Mouse (Mus musculus): ENCODE results near the gene Clk4. TPM values are rescaled to one million over a fixed set of nuclear protein-coding genes. Genes with fewer than 3 reads are reported as not detected.

Clk4 gene
- total RNA-seq (2021) = 111 and 129 TPM in 2 replicates
- long read RNA-seq, transcript Clk4-201 (13 exons, 1,949 nt) = major isoform, 9 of 48 reads
- long read RNA-seq, partial matches to known transcripts = 1 of 48 reads
- long read RNA-seq, other reads (novel, unspliced or antisense) = 33 of 48 reads

GRCm38 (mm10) chr11:51261680-51262219, at the start of gene Clk4:
TSS of gene Clk4 (plus strand) at chr11:51261730.
- DNase-seq = no peak

GRCm38 (mm10) chr11:51214021-51214420, 47.5 kb upstream of the Clk4 start:
- peak; percentile 7 for DNase-seq

- DNase-seq = no peak
Observed at GRCm38 (mm10) chr11:51219396-51219980, 42.0 kb upstream of the Clk4 start.

GRCm38 (mm10) chr11:51220308-51220707, 41.2 kb upstream of the Clk4 start, which contains the start of gene Gm12569:
TSS of gene Gm12569 (plus strand) at chr11:51220473.
- no peak for DNase-seq

- DNase-seq = no peak
Observed at GRCm38 (mm10) chr11:51227104-51227503, 34.4 kb upstream of the Clk4 start.

- DNase-seq = no peak
Observed at GRCm38 (mm10) chr11:51234626-51235025, 26.9 kb upstream of the Clk4 start.

GRCm38 (mm10) chr11:51242897-51243296, 18.6 kb upstream of the Clk4 start:
- no peak for DNase-seq

GRCm38 (mm10) chr11:51257006-51257405, 4.5 kb upstream of the Clk4 start:
- DNase-seq = no peak

GRCm38 (mm10) chr11:51262342-51263285, 1.1 kb downstream of the Clk4 start, which contains the start of gene BC049762:
TSS of gene BC049762 (minus strand) at chr11:51263046.
- DNase-seq = peak; percentile 99

GRCm38 (mm10) chr11:51263286-51263831, 1.8 kb downstream of the Clk4 start:
- peak; percentile 74 for DNase-seq

GRCm38 (mm10) chr11:51264352-51264751, 2.8 kb downstream of the Clk4 start:
- peak; percentile 12 for DNase-seq

- DNase-seq = no peak
Observed at GRCm38 (mm10) chr11:51265326-51265725, 3.8 kb downstream of the Clk4 start.

GRCm38 (mm10) chr11:51274418-51274817, 12.9 kb downstream of the Clk4 start:
- DNase-seq = no peak

GRCm38 (mm10) chr11:51289564-51290041, 28.1 kb downstream of the Clk4 start, which contains the start of gene Col23a1:
TSS of gene Col23a1 (plus strand) at chr11:51289920.
- DNase-seq = peak; percentile 80

GRCm38 (mm10) chr11:51290066-51290955, 28.8 kb downstream of the Clk4 start:
- DNase-seq = peak; percentile 55

GRCm38 (mm10) chr11:51293956-51294530, 32.5 kb downstream of the Clk4 start:
- no peak for DNase-seq

- DNase-seq = no peak
Observed at GRCm38 (mm10) chr11:51295742-51296141, 34.2 kb downstream of the Clk4 start.

- DNase-seq = no peak
Observed at GRCm38 (mm10) chr11:51298691-51299090, 37.2 kb downstream of the Clk4 start.

- DNase-seq = peak; percentile 8
Observed at GRCm38 (mm10) chr11:51302396-51302795, 40.9 kb downstream of the Clk4 start.

- DNase-seq = no peak
Observed at GRCm38 (mm10) chr11:51303981-51304553, 42.5 kb downstream of the Clk4 start.
